Mouse (Mus musculus) cerebellum, adult 2 months (tissue): ENCODE data around the gene Iqsec1.

Experiments
- CTCF ChIP-seq: fragments of 200-500 bp; IDR thresholded peaks from 2 replicates; pipeline ENCODE4 v1.5.1; 2011; ENCODE audit warnings: low read depth, mild to moderate bottlenecking, control low read depth, low read length, moderate library complexity, borderline replicate concordance; ENCODE audit not compliant: insufficient read depth
- POLR2A ChIP-seq: fragments of 200-500 bp; IDR thresholded peaks from 2 replicates; pipeline ENCODE4 v1.6.1; 2011; ENCODE audit warnings: low read length, control low read depth, borderline replicate concordance; ENCODE audit not compliant: insufficient read depth

GRCm38 (mm10) chr6:90762120-90762736, 226.3 kb downstream of the Iqsec1 start:
- TF ChIP-seq CTCF: no peak
- TF ChIP-seq POLR2A: no peak
